Mouse (Mus musculus): ENCODE measurements at regions not wholly inside any gene's neighbourhood (a gene's known extent, or its start where the extent isn't known, plus 50 kb on each side); places are given as distances from the start of the nearest gene placed in this dataset.

DNA sequence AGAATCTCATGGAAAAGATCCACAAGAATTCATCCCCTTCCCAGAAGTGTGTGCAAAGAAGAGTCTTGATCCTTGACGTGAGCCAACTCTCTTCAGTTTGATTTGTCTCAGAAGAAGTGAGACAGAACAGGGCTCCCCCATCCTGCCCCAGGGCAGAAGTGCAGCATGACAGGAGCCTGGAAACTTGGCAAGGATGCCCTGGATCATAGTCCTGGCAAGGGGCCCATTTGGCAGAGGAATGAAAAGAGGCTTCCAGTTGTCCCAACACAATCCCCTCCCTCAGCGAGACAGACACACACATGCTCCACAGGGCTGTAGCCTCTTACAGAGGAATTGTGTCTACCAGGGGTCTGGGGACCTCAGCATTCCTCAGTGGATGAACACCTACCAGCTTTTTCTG lies 102.7 kb downstream of the Ptpn20 start:
- Histone ChIP-seq H3K36me3 (ENCODE audit: control insufficient read depth, insufficient read depth) (no peaks in the 10 kb centered on the region), H3K27ac (ENCODE audit: low read depth, low read length) (no peak overlapping the region), H3K4me2 (replicated peaks; ENCODE audit: low read depth) (no peak overlapping the region), H3K4me3 (ENCODE audit: low read depth, low read length) (no peak overlapping the region), H3K4me1 (replicated peaks; ENCODE audit: control insufficient read depth, insufficient read depth, low read length) (no peaks in the 10 kb centered on the region), H3K9me3 (ENCODE audit: control insufficient read depth) (no peaks in the 10 kb centered on the region), H3K27me3 (replicated peaks; ENCODE audit: control insufficient read depth, insufficient read depth, low read length) (no peaks in the 10 kb centered on the region), H3K9ac (ENCODE audit: low read depth, low read length) (no peak overlapping the region)
- ATAC-seq: no peak
- WGBS: 38% methylated on average over 2 of the region's 2 CpGs
- peak; percentile 32; the same call in 1 of the 2 replicates for TF ChIP-seq CTCF (IDR thresholded peaks at IDR 0.05; ENCODE audit: low read depth)

DNA sequence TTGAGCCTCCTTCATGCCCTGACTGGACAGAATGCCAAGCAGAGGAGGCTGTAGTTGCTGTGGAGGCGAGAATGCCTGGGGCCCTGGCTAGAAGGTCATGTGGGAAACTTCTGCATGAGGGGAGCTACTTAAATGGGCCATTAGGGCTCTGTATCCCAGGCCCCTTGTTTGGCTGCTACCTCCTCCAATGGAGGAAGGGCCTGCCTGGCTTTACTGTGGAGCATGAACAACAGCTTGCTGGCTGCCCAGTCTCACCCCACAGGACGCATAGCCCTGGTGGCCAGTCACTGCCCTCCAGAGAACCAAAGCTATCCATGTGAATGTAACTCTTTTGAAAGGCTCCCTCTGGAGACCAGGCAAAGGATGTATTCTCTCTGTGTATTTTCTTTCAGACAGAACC lies 105.2 kb downstream of the Ptpn20 start:
- no peak for TF ChIP-seq CTCF (IDR thresholded peaks at IDR 0.05; ENCODE audit: low read depth)
- Histone ChIP-seq H3K4me2 (replicated peaks; ENCODE audit: low read depth) (no peak overlapping the region), H3K9me3 (ENCODE audit: control insufficient read depth) (no peaks in the 10 kb centered on the region), H3K27me3 (replicated peaks; ENCODE audit: control insufficient read depth, insufficient read depth, low read length) (no peaks in the 10 kb centered on the region), H3K4me3 (ENCODE audit: low read depth, low read length) (no peak overlapping the region), H3K4me1 (replicated peaks; ENCODE audit: control insufficient read depth, insufficient read depth, low read length) (no peaks in the 10 kb centered on the region), H3K36me3 (ENCODE audit: control insufficient read depth, insufficient read depth) (no peaks in the 10 kb centered on the region), H3K9ac (ENCODE audit: low read depth, low read length) (no peak overlapping the region), H3K27ac (ENCODE audit: low read depth, low read length) (no peak overlapping the region)
- WGBS: 70% methylated on average over 2 of the region's 2 CpGs
- ATAC-seq: no peak

DNA sequence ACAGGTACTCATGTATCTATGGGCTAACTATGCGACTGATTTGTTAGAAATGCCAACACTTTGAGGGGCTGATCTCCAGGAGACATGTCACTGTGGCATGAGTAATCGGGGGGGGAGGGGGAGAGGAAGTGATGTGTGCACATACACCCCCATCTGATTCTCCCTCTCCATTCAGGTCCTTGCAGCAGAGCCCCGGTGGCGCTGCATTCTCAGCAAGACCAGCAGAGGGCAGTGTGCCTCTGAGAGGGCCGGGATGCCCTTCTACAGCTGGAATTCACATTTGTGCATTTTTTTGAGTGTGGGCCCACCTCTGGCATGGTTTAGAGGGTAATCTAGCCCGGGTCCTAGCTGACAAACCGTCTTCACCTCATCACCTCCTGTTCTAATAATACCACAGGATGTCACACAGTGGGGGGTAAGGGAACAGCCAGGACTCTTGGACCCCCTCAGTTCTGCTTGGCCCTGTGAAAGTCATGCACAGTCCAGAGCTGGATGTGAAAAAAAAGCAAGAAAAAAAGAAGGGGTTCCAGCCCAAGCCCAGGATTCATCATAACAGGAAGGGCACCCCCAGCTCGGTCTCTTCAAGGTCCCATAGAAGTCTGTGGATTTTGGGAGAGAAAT lies 106.5 kb downstream of the Ptpn20 start:
- peak; percentile 97 for TF ChIP-seq CTCF (IDR thresholded peaks at IDR 0.05; ENCODE audit: low read depth)
- Histone ChIP-seq H3K4me1 (replicated peaks; ENCODE audit: control insufficient read depth, insufficient read depth, low read length) (no peaks in the 10 kb centered on the region), H3K27ac (ENCODE audit: low read depth, low read length) (no peak overlapping the region), H3K36me3 (ENCODE audit: control insufficient read depth, insufficient read depth) (no peaks in the 10 kb centered on the region), H3K4me2 (replicated peaks; ENCODE audit: low read depth) (no peak overlapping the region), H3K27me3 (replicated peaks; ENCODE audit: control insufficient read depth, insufficient read depth, low read length) (no peaks in the 10 kb centered on the region), H3K4me3 (ENCODE audit: low read depth, low read length) (no peak overlapping the region), H3K9me3 (ENCODE audit: control insufficient read depth) (no peaks in the 10 kb centered on the region), H3K9ac (ENCODE audit: low read depth, low read length) (no peak overlapping the region)
- ATAC-seq: no peak
- 23% methylated on average over 8 of the region's 8 CpGs for whole genome bisulfite sequencing

DNA sequence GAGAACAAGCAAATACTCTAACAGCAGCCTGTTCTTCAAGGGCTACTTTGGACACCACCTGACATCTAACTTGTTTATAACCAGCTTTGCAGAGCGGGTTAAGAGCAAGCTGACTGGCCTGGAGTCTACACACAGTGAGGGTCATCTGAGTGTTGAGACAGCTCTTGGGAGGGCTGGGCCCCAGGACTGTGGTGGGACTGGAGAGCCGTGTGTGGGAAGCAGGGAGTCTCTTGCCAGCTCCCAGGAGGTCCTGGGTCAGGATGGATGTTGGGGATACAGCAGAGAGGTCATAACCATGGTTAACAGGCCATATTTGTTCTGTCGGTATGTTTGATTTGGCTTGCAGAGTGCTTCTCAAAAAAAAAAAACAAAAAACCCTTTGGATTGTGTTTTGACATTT lies 107.8 kb downstream of the Ptpn20 start:
- WGBS: 54% methylated on average over 3 of the region's 3 CpGs
- Histone ChIP-seq H3K27me3 (replicated peaks; ENCODE audit: control insufficient read depth, insufficient read depth, low read length) (no peaks in the 10 kb centered on the region), H3K9me3 (ENCODE audit: control insufficient read depth) (no peaks in the 10 kb centered on the region), H3K4me1 (replicated peaks; ENCODE audit: control insufficient read depth, insufficient read depth, low read length) (no peaks in the 10 kb centered on the region), H3K4me3 (ENCODE audit: low read depth, low read length) (no peak overlapping the region), H3K27ac (ENCODE audit: low read depth, low read length) (no peak overlapping the region), H3K4me2 (replicated peaks; ENCODE audit: low read depth) (no peak overlapping the region), H3K36me3 (ENCODE audit: control insufficient read depth, insufficient read depth) (no peaks in the 10 kb centered on the region), H3K9ac (ENCODE audit: low read depth, low read length) (no peak overlapping the region)
- TF ChIP-seq CTCF (IDR thresholded peaks at IDR 0.05; ENCODE audit: low read depth): no peak
- ATAC-seq: no peak

DNA sequence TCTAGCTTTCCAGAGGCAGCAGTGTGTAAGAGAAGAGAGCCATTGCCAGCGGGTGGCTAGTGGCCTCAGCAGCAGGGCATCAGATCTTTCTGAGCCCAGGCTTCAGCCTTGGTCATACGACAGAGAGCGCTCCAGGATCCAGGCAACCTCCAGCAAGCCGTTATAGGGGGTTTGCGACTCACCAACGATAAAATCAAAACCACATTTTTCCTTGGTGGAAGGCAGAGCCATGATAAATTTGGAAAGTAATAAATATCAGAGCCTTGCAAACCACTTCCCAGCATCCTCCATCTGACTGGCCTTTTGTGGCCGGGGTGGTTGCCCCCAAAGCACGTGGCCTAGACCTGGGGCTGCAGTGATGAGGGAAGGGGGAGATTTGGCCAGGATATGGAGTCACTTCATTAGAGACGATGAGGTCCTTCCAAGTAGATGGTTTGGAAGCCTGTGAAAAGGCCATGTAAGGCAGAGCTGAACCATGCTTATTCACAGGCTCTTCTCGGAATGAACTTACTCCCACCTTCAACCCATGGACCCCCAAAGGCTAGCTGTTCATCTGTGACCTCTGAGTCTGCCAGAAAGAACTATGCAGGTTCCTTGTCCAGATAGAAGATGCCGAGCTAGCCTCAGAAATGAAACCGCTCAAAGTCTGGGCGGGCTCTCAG lies 110.9 kb downstream of the Ptpn20 start:
- Histone ChIP-seq H3K27me3 (replicated peaks; ENCODE audit: control insufficient read depth, insufficient read depth, low read length) (no peaks in the 10 kb centered on the region), H3K4me3 (ENCODE audit: low read depth, low read length) (no peak overlapping the region), H3K4me1 (replicated peaks; ENCODE audit: control insufficient read depth, insufficient read depth, low read length) (no peaks in the 10 kb centered on the region), H3K9me3 (ENCODE audit: control insufficient read depth) (no peaks in the 10 kb centered on the region), H3K27ac (ENCODE audit: low read depth, low read length) (no peak overlapping the region), H3K9ac (ENCODE audit: low read depth, low read length) (no peak overlapping the region), H3K36me3 (ENCODE audit: control insufficient read depth, insufficient read depth) (no peaks in the 10 kb centered on the region), H3K4me2 (replicated peaks; ENCODE audit: low read depth) (no peak overlapping the region)
- ATAC-seq: no peak
- no peak for TF ChIP-seq CTCF (IDR thresholded peaks at IDR 0.05; ENCODE audit: low read depth)
- WGBS: 80% methylated on average over 13 of the region's 13 CpGs

- no peak overlapping the region for H3K27ac ChIP-seq (ENCODE audit: low read depth, low read length)
- no peak for TF ChIP-seq CTCF (IDR thresholded peaks at IDR 0.05; ENCODE audit: low read depth)
- H3K36me3 ChIP-seq (ENCODE audit: control insufficient read depth, insufficient read depth): no peaks in the 10 kb centered on the region
- H3K4me1 ChIP-seq (replicated peaks; ENCODE audit: control insufficient read depth, insufficient read depth, low read length): no peaks in the 10 kb centered on the region
- no peak overlapping the region for H3K4me3 ChIP-seq (ENCODE audit: low read depth, low read length)
- no peaks in the 10 kb centered on the region for H3K9me3 ChIP-seq (ENCODE audit: control insufficient read depth)
- no peak overlapping the region for H3K9ac ChIP-seq (ENCODE audit: low read depth, low read length)
- H3K27me3 ChIP-seq (replicated peaks; ENCODE audit: control insufficient read depth, insufficient read depth, low read length): no peaks in the 10 kb centered on the region
- ATAC-seq: no peak
- H3K4me2 ChIP-seq (replicated peaks; ENCODE audit: low read depth): no peak overlapping the region
- 72% methylated on average over 6 of the region's 6 CpGs for WGBS
These were observed 118.8 kb downstream of the Ptpn20 start for GRCm38 (mm10) chr14:33707661-33708297.
